Mouse (Mus musculus) hindbrain, postnatal 0 days (tissue): ENCODE measurements around the gene Ltbp3. TPM values are rescaled to one million over a fixed set of nuclear protein-coding genes. Genes with fewer than 3 reads are reported as not detected.

Experiments used
- ATAC-seq: fragments of 200-750 bp; cut with Nextera tagmentation; 2 replicates; pipeline ENCODE4 v1.8.0; 2017; ENCODE audit warnings: mild to moderate bottlenecking, moderate TSS enrichment, moderate library complexity
- DNase-seq: peaks from one replicate; pipeline ENCODE4 v3.0.0-alpha.2; 2015; ENCODE audit warnings: low spot score
- H3K27ac ChIP-seq: fragments of 300-500 bp; sonication (generic); 2 replicates; pipeline ENCODE4 v1.5.1; 2014; ENCODE audit warnings: mild to moderate bottlenecking
- H3K27me3 ChIP-seq: fragments of 300-500 bp; sonication (generic); 2 replicates; pipeline ENCODE4 v1.6.1; 2014; ENCODE audit warnings: low read length, mixed read lengths; ENCODE audit not compliant: insufficient read depth
- H3K36me3 ChIP-seq: fragments of 300-500 bp; sonication (generic); 2 replicates; pipeline ENCODE4 v1.6.1; 2014; ENCODE audit warnings: low read length, mixed read lengths; ENCODE audit not compliant: insufficient read depth
- H3K4me1 ChIP-seq: fragments of 300-500 bp; sonication (generic); 2 replicates; pipeline ENCODE4 v1.6.1; 2014; ENCODE audit warnings: antibody characterized with exemption, low read length, mixed read lengths; ENCODE audit not compliant: insufficient read depth
- H3K4me2 ChIP-seq: fragments of 300-500 bp; sonication (generic); 2 replicates; pipeline ENCODE4 v1.6.1; 2014; ENCODE audit warnings: low read depth, mild to moderate bottlenecking, low read length, moderate library complexity, mixed read lengths
- H3K4me3 ChIP-seq: fragments of 300-500 bp; sonication (generic); 2 replicates; pipeline ENCODE4 v1.5.1; 2014; ENCODE audit warnings: low read length
- H3K9ac ChIP-seq: fragments of 300-500 bp; sonication (generic); replicated peaks from 2 replicates; pipeline ENCODE4 v1.6.1; 2014; ENCODE audit warnings: mild to moderate bottlenecking, low read length, moderate library complexity, mixed read lengths
- H3K9me3 ChIP-seq: fragments of 300-500 bp; sonication (generic); 2 replicates; pipeline ENCODE4 v1.6.1; 2016; ENCODE audit warnings: low read length, mixed read lengths
- CTCF ChIP-seq: IDR thresholded peaks from 2 replicates; pipeline ENCODE4 v1.5.1; 2016; ENCODE audit warnings: antibody characterized with exemption, control low read depth, low read depth
- WGBS: fragments of 180-500 bp; shearing (Covaris S2); extraction: QIAGEN DNeasy Blood & Tissue Kit; methylation state at CpG from one replicate; pipeline ENCODE4 v1.1.7; 2014; 5-methylcytosine and 5-hydroxymethylcytosine counted together
- polyA plus RNA-seq: library from polyadenylated mRNA; unstranded; fragments of >200 nt; fragmentation: Nextera tagmentation; extraction: Ambion mirVana; gene quantifications from 2 replicates; pipeline ENCODE4 v1.2.1, GENCODE M21; 2015
- total RNA-seq: library from RNA; depleted of rRNA; stranded (reverse); fragments of >200 nt; gene quantifications from 2 replicates; pipeline ENCODE4 v1.2.3, GENCODE M21; 2014

The Ltbp3 gene
- total and polyA plus RNA-seq, 2 experiments from 2014 or later, result 14.0 to 50.2 TPM

DNA sequence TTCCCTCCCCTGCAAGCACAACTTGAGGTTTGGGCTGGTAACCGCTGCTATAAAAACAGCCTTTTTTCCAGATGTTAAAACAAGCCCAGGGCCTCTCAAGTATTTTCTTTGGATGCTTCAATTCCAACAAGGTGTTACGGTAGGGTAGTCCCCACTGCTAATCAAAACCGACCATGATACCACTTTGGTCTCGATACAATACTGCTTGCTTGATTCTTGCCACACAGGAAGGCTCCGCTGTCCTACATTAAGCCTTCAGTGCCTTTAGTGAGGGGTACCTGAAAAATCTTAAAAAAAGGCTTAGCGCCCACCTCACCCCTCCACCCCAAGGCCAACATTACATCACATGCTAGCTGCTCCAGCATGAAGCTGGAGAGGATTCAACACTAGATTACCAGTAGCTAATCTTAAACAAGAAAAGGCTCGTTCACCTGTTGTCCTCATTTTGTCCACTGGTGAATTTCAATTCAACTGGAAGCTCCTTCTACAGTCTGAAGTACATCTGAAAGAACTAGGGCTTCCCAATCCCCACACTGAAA, 55.9 kb downstream of the Ltbp3 start:
- Histone ChIP-seq H3K9ac (peak overlapping the region; percentile 88), H3K9me3 (no peaks in the 10 kb centered on the region), H3K4me1 (peaks cover 14% of the 10 kb centered on the region), H3K27me3 (no peaks in the 10 kb centered on the region), H3K4me3 (peak overlapping the region; percentile 77), H3K36me3 (peaks cover 32% of the 10 kb centered on the region), H3K4me2 (peak overlapping the region; percentile 98), H3K27ac (0 out of 2 replicates have a peak overlapping the region, but pooled peaks have one; percentile 20)
- DNase-seq (no peak), ATAC-seq (no peak)
- no peak for TF ChIP-seq CTCF
- WGBS, result 34% methylated on average over 7 of the region's 7 CpGs

DNA sequence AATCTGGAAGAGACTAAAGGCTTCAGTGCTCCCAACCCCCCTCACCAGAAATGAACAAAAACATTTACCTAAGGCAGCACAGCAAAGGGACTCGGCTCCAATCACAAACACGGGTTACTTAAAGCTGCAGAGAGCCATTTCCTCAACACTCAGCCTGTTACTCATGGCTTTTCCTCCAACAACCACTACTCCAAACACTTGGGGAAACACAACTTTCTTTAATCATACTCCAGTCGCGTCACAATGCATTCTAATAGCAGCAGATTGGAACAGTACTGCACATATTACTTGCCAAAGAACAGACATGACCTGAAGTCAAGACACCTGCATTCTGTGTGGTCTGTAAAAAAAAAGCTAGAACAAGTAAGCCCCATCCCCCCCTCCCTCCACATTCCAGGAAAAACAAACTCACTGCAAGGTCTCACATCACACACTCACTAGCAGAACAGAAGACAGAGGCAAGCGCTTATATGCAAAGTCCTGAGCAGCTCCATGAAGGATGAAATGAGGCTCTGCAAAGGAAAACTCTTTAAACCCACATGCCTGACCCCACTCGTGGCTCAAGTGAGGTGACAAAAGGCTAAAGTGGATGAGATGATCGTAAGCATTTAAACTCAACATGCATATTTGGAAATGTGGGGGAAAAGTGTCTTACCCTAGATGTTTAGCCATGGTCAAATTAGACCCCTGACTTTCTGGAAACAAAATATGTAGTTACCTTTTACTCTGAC, 56.8 kb downstream of the Ltbp3 start:
- Histone ChIP-seq H3K27ac (no peak overlapping the region; the same call in 1 of the 2 replicates), H3K4me1 (peaks cover 14% of the 10 kb centered on the region), H3K9me3 (no peaks in the 10 kb centered on the region), H3K36me3 (peaks cover 32% of the 10 kb centered on the region), H3K9ac (peak overlapping the region; percentile 88), H3K27me3 (no peaks in the 10 kb centered on the region), H3K4me2 (peak overlapping the region; percentile 98), H3K4me3 (peak overlapping the region; percentile 77)
- no peak for TF ChIP-seq CTCF
- ATAC-seq, result no peak
- WGBS, result 6% methylated on average over 7 of the region's 7 CpGs
- no peak for DNase-seq

- H3K4me3 ChIP-seq, result peak overlapping the region; percentile 77
- peak; percentile 37 for DNase-seq
- H3K4me2 ChIP-seq, result peak overlapping the region; percentile 98
- TF ChIP-seq CTCF, result no peak
- peaks cover 32% of the 10 kb centered on the region for H3K36me3 ChIP-seq
- H3K4me1 ChIP-seq, result peaks cover 16% of the 10 kb centered on the region
- under 1% methylated on average over 7 of the region's 7 CpGs for WGBS
- H3K27ac ChIP-seq, result peak overlapping the region; percentile 38; the same call in 1 of the 2 replicates
- ATAC-seq, result no peak
- no peaks in the 10 kb centered on the region for H3K9me3 ChIP-seq
- H3K27me3 ChIP-seq, result no peaks in the 10 kb centered on the region
- peak overlapping the region; percentile 88 for H3K9ac ChIP-seq
Observed at GRCm38 (mm10) chr19:5798700-5799479, 58.2 kb downstream of the Ltbp3 start.

- no peak for ATAC-seq
- peaks cover 24% of the 10 kb centered on the region for H3K4me1 ChIP-seq
- H3K4me2 ChIP-seq, result peak overlapping the region; percentile 98
- H3K27me3 ChIP-seq, result no peaks in the 10 kb centered on the region
- H3K9ac ChIP-seq, result peak overlapping the region; percentile 88
- H3K4me3 ChIP-seq, result peak overlapping the region; percentile 77
- no peak for TF ChIP-seq CTCF
- peak; percentile 47 for DNase-seq
- peak overlapping the region; percentile 100 for H3K27ac ChIP-seq
- H3K9me3 ChIP-seq, result no peaks in the 10 kb centered on the region
- WGBS, result under 1% methylated on average over 10 of the region's 10 CpGs
- peaks cover 32% of the 10 kb centered on the region for H3K36me3 ChIP-seq
Observed at GRCm38 (mm10) chr19:5799566-5800349, 59.1 kb downstream of the Ltbp3 start.

GRCm38 (mm10) chr19:5800350-5800631, 59.6 kb downstream of the Ltbp3 start:
- peak overlapping the region; percentile 98 for H3K4me2 ChIP-seq
- H3K27me3 ChIP-seq, result no peaks in the 10 kb centered on the region
- DNase-seq (no peak), ATAC-seq (no peak)
- peak overlapping the region; percentile 88 for H3K9ac ChIP-seq
- H3K36me3 ChIP-seq, result peaks cover 29% of the 10 kb centered on the region
- H3K9me3 ChIP-seq, result no peaks in the 10 kb centered on the region
- 3% methylated on average over 2 of the region's 2 CpGs for WGBS
- no peak for TF ChIP-seq CTCF
- peak overlapping the region; percentile 100 for H3K27ac ChIP-seq
- peak overlapping the region; percentile 77 for H3K4me3 ChIP-seq
- peaks cover 21% of the 10 kb centered on the region for H3K4me1 ChIP-seq

- Histone ChIP-seq H3K27ac (peak overlapping the region; percentile 100), H3K4me3 (peak overlapping the region; percentile 77), H3K27me3 (no peaks in the 10 kb centered on the region), H3K9me3 (no peaks in the 10 kb centered on the region), H3K4me1 (peaks cover 17% of the 10 kb centered on the region), H3K4me2 (peak overlapping the region; percentile 98), H3K36me3 (peaks cover 23% of the 10 kb centered on the region), H3K9ac (peak overlapping the region; percentile 88)
- no peak for ATAC-seq
- peak; percentile 48 for DNase-seq
- no peak for TF ChIP-seq CTCF
- under 1% methylated on average over 19 of the region's 19 CpGs for WGBS
Observed at GRCm38 (mm10) chr19:5800632-5801431, 60.1 kb downstream of the Ltbp3 start.
